Mouse (Mus musculus) spleen, adult 10 weeks (tissue): ENCODE measurements around the gene 3830403N18Rik. TPM values are rescaled to one million over a fixed set of nuclear protein-coding genes. Genes with fewer than 3 reads are reported as not detected.

Experiments used
- polyA plus RNA-seq: library from polyadenylated mRNA; stranded (reverse); fragments of 350-450 nt; fragmentation: Illumina TruSeq; extraction: RNeasy Lipid Tissue Mini Kit (QIAGEN cat#74804); gene quantifications from one replicate; pipeline ENCODE4 v1.2.3, GENCODE M21; 2015; ENCODE audit warnings: low replicate concordance; ENCODE audit not compliant: insufficient read depth

3830403N18Rik gene
- 2.0 TPM for polyA plus RNA-seq

GRCm38 (mm10) chrX:56136336-56136909 is at the start of gene 3830403N18Rik:
TSS of gene 3830403N18Rik (plus strand) at chrX:56136572.

Other genes starting within 250 kb of the 3830403N18Rik start
- not detected for gene Gm773, start 76.3 kb downstream of the 3830403N18Rik start, polyA plus RNA-seq
- gene Zfp449, start 209.8 kb downstream of the 3830403N18Rik start, polyA plus RNA-seq = 0.99 TPM
- 0.28 TPM for gene Smim10l2a, start 238.0 kb downstream of the 3830403N18Rik start, polyA plus RNA-seq